Mouse (Mus musculus) layer of hippocampus, postnatal 14 days (tissue): ENCODE measurements at regions not wholly inside any gene's neighbourhood (a gene's known extent, or its start where the extent isn't known, plus 50 kb on each side); places are given as distances from the start of the nearest gene placed in this dataset.

Source experiments
- DNase-seq, 2 experiments: peaks; one replicate each; pipeline ENCODE4 v3.0.0; 2021 to 2022; ENCODE audit warnings: low spot score in 2 of 2, mixed read lengths in 1 of 2

GRCm38 (mm10) chr13:72352641-72353181 lies 275.9 kb upstream of the Irx2 start:
- DNase-seq: no peak

- DNase-seq: no peak
These were observed 273.3 kb upstream of the Irx2 start for GRCm38 (mm10) chr13:72355297-72355696.

- DNase-seq: no peak
These were observed 272.8 kb upstream of the Irx2 start for GRCm38 (mm10) chr13:72355821-72356220.

GRCm38 (mm10) chr13:72358243-72358904 lies 270.2 kb upstream of the Irx2 start:
- no peak for DNase-seq

GRCm38 (mm10) chr13:72365534-72366271 lies 262.9 kb upstream of the Irx2 start:
- no peak for DNase-seq

- no peak for DNase-seq
These were observed 262.3 kb upstream of the Irx2 start for GRCm38 (mm10) chr13:72366281-72366680.

- DNase-seq: no peak
These were observed 258.5 kb upstream of the Irx2 start for GRCm38 (mm10) chr13:72370131-72370530.

GRCm38 (mm10) chr13:72370997-72371396 lies 257.6 kb upstream of the Irx2 start:
- no peak for DNase-seq

- no peak for DNase-seq
These were observed 235.3 kb upstream of the Irx2 start for GRCm38 (mm10) chr13:72393366-72393765.

GRCm38 (mm10) chr13:72400677-72401076 lies 227.9 kb upstream of the Irx2 start:
- peak; percentile 35 to 66 for DNase-seq

- no peak for DNase-seq
These were observed 219.2 kb upstream of the Irx2 start for GRCm38 (mm10) chr13:72409238-72409965.

- DNase-seq: no peak
These were observed 216.0 kb upstream of the Irx2 start for GRCm38 (mm10) chr13:72412656-72413055.

GRCm38 (mm10) chr13:72416981-72417380 lies 211.6 kb upstream of the Irx2 start:
- DNase-seq: no peak

- no peak for DNase-seq
These were observed 210.8 kb upstream of the Irx2 start for GRCm38 (mm10) chr13:72417816-72418215.

- no peak for DNase-seq
These were observed 210.3 kb upstream of the Irx2 start for GRCm38 (mm10) chr13:72418285-72418684.

GRCm38 (mm10) chr13:72419532-72419931 lies 209.1 kb upstream of the Irx2 start:
- DNase-seq: no peak

GRCm38 (mm10) chr13:72425917-72426316 lies 202.7 kb upstream of the Irx2 start:
- no peak for DNase-seq

- no peak for DNase-seq
These were observed 183.3 kb upstream of the Irx2 start for GRCm38 (mm10) chr13:72445336-72445735.

GRCm38 (mm10) chr13:72448458-72449058 lies 180.1 kb upstream of the Irx2 start:
- no peak for DNase-seq

GRCm38 (mm10) chr13:72495353-72495752 lies 133.3 kb upstream of the Irx2 start:
- no peak for DNase-seq

GRCm38 (mm10) chr13:72497036-72497435 lies 131.6 kb upstream of the Irx2 start:
- no peak for DNase-seq
